Mouse (Mus musculus): ENCODE measurements around the gene Socs2. TPM values are rescaled to one million over a fixed set of nuclear protein-coding genes. Genes with fewer than 3 reads are reported as not detected.

Gene Socs2
- polyA plus RNA-seq, 1 experiment from 2014 or later = 139 TPM

- Histone ChIP-seq H3K27ac (replicated peaks) (no peak overlapping the region), H3K36me3 (no peaks in the 10 kb centered on the region), H3K27me3 (0 out of 2 replicates have a peak, but pooled peaks cover 6% of the 10 kb centered on the region), H3K9me3 (no peaks in the 10 kb centered on the region), H3K9ac (no peak overlapping the region), H3K4me1 (replicated peaks) (peaks cover 19% of the 10 kb centered on the region), H3K4me2 (no peak overlapping the region), H3K4me3 (no peak overlapping the region)
- ATAC-seq (ENCODE audit: low read depth) = no peak
- WGBS = 67% methylated on average over 6 of the region's 6 CpGs
These were observed 1.7 kb upstream of the Socs2 start for GRCm38 (mm10) chr10:95418631-95419030.

- under 1% methylated on average over 25 of the region's 25 CpGs for WGBS
- Histone ChIP-seq H3K27me3 (0 out of 2 replicates have a peak, but pooled peaks cover 6% of the 10 kb centered on the region), H3K4me3 (peak overlapping the region; percentile 87), H3K4me2 (peak overlapping the region; percentile 89), H3K9ac (peak overlapping the region; percentile 94), H3K36me3 (no peaks in the 10 kb centered on the region), H3K9me3 (no peaks in the 10 kb centered on the region), H3K4me1 (replicated peaks) (peaks cover 20% of the 10 kb centered on the region), H3K27ac (replicated peaks) (peak overlapping the region; percentile 95)
- no peak for ATAC-seq (ENCODE audit: low read depth)
These were observed 686 bp upstream of the Socs2 start for GRCm38 (mm10) chr10:95417496-95418236.

- peaks cover 24% of the 10 kb centered on the region for H3K4me1 ChIP-seq (replicated peaks)
- ATAC-seq (ENCODE audit: low read depth) = peak; percentile 18
- peak overlapping the region; percentile 95 for H3K27ac ChIP-seq (replicated peaks)
- H3K9ac ChIP-seq = peak overlapping the region; percentile 94
- H3K9me3 ChIP-seq = no peaks in the 10 kb centered on the region
- H3K36me3 ChIP-seq = 0 out of 2 replicates have a peak, but pooled peaks cover 3% of the 10 kb centered on the region
- peak overlapping the region; percentile 89 for H3K4me2 ChIP-seq
- H3K27me3 ChIP-seq = 0 out of 2 replicates have a peak, but pooled peaks cover 6% of the 10 kb centered on the region
- H3K4me3 ChIP-seq = peak overlapping the region; percentile 87
- WGBS = 0% methylated on average over 31 of the region's 34 CpGs
These were observed 657 bp downstream of the Socs2 start for GRCm38 (mm10) chr10:95416361-95416684.

GRCm38 (mm10) chr10:95415533-95416360, 1.2 kb downstream of the Socs2 start:
- H3K9me3 ChIP-seq = no peaks in the 10 kb centered on the region
- H3K4me3 ChIP-seq = peak overlapping the region; percentile 87
- H3K9ac ChIP-seq = peak overlapping the region; percentile 94
- peak overlapping the region; percentile 95 for H3K27ac ChIP-seq (replicated peaks)
- WGBS = under 1% methylated on average over 62 of the region's 65 CpGs
- peak; percentile 21 for ATAC-seq (ENCODE audit: low read depth)
- peaks cover 28% of the 10 kb centered on the region for H3K4me1 ChIP-seq (replicated peaks)
- 0 out of 2 replicates have a peak, but pooled peaks cover 6% of the 10 kb centered on the region for H3K27me3 ChIP-seq
- H3K36me3 ChIP-seq = 0 out of 2 replicates have a peak, but pooled peaks cover 8% of the 10 kb centered on the region
- peak overlapping the region; percentile 89 for H3K4me2 ChIP-seq

- Histone ChIP-seq H3K27ac (replicated peaks) (peak overlapping the region; percentile 95), H3K4me3 (peak overlapping the region; percentile 87), H3K4me1 (replicated peaks) (peaks cover 34% of the 10 kb centered on the region), H3K36me3 (peaks cover 12% of the 10 kb centered on the region; the same call in 1 of the 2 replicates), H3K9me3 (no peaks in the 10 kb centered on the region), H3K27me3 (peaks cover 6% of the 10 kb centered on the region; the same call in 1 of the 2 replicates), H3K4me2 (peak overlapping the region; percentile 89), H3K9ac (peak overlapping the region; percentile 94)
- 0% methylated on average over 15 of the region's 15 CpGs for WGBS
- peak; percentile 4 for ATAC-seq (ENCODE audit: low read depth)
These were observed 1.8 kb downstream of the Socs2 start for GRCm38 (mm10) chr10:95415159-95415532.

- ATAC-seq (ENCODE audit: low read depth) = 0 out of 2 replicates have a peak, but pooled peaks have one; percentile 10
- H3K27ac ChIP-seq (replicated peaks) = peak overlapping the region; percentile 95
- H3K36me3 ChIP-seq = peaks cover 12% of the 10 kb centered on the region; the same call in 1 of the 2 replicates
- H3K4me1 ChIP-seq (replicated peaks) = peaks cover 38% of the 10 kb centered on the region
- H3K4me2 ChIP-seq = peak overlapping the region; percentile 89
- WGBS = under 1% methylated on average over 65 of the region's 65 CpGs
- H3K27me3 ChIP-seq = peaks cover 6% of the 10 kb centered on the region; the same call in 1 of the 2 replicates
- H3K4me3 ChIP-seq = peak overlapping the region; percentile 87
- H3K9ac ChIP-seq = peak overlapping the region; percentile 94
- no peaks in the 10 kb centered on the region for H3K9me3 ChIP-seq
These were observed 2.4 kb downstream of the Socs2 start for GRCm38 (mm10) chr10:95414316-95415158.

GRCm38 (mm10) chr10:95411139-95411538, 5.8 kb downstream of the Socs2 start:
- Histone ChIP-seq H3K4me1 (replicated peaks) (peaks cover 50% of the 10 kb centered on the region), H3K27me3 (peaks cover 3% of the 10 kb centered on the region; the same call in 1 of the 2 replicates), H3K4me3 (no peak overlapping the region), H3K4me2 (peak overlapping the region; percentile 7; the same call in 1 of the 2 replicates), H3K9ac (no peak overlapping the region), H3K36me3 (peaks cover 19% of the 10 kb centered on the region), H3K27ac (replicated peaks) (no peak overlapping the region), H3K9me3 (no peaks in the 10 kb centered on the region)
- 71% methylated on average over 9 of the region's 9 CpGs for WGBS
- no peak for ATAC-seq (ENCODE audit: low read depth)

- ATAC-seq (ENCODE audit: low read depth) = no peak
- Histone ChIP-seq H3K4me1 (replicated peaks) (peaks cover 50% of the 10 kb centered on the region), H3K4me3 (no peak overlapping the region), H3K9ac (no peak overlapping the region), H3K27me3 (peaks cover 3% of the 10 kb centered on the region; the same call in 1 of the 2 replicates), H3K27ac (replicated peaks) (no peak overlapping the region), H3K36me3 (peaks cover 19% of the 10 kb centered on the region), H3K9me3 (no peaks in the 10 kb centered on the region), H3K4me2 (peak overlapping the region; percentile 7; the same call in 1 of the 2 replicates)
- WGBS = 80% methylated on average over 7 of the region's 7 CpGs
These were observed 6.3 kb downstream of the Socs2 start for GRCm38 (mm10) chr10:95410709-95411108.

- Histone ChIP-seq H3K9me3 (no peaks in the 10 kb centered on the region), H3K4me2 (0 out of 2 replicates have a peak overlapping the region, but pooled peaks have one; percentile 7), H3K4me1 (replicated peaks) (peaks cover 50% of the 10 kb centered on the region), H3K27me3 (peaks cover 3% of the 10 kb centered on the region; the same call in 1 of the 2 replicates), H3K36me3 (peaks cover 19% of the 10 kb centered on the region), H3K9ac (no peak overlapping the region), H3K4me3 (no peak overlapping the region), H3K27ac (replicated peaks) (no peak overlapping the region)
- WGBS = 88% methylated on average over 4 of the region's 4 CpGs
- no peak for ATAC-seq (ENCODE audit: low read depth)
These were observed 6.8 kb downstream of the Socs2 start for GRCm38 (mm10) chr10:95410209-95410608.

- ATAC-seq (ENCODE audit: low read depth) = no peak
- peaks cover 44% of the 10 kb centered on the region for H3K4me1 ChIP-seq (replicated peaks)
- no peak overlapping the region for H3K4me2 ChIP-seq
- H3K27me3 ChIP-seq = peaks cover 3% of the 10 kb centered on the region; the same call in 1 of the 2 replicates
- no peaks in the 10 kb centered on the region for H3K9me3 ChIP-seq
- WGBS = 82% methylated on average over 7 of the region's 7 CpGs
- no peak overlapping the region for H3K9ac ChIP-seq
- H3K36me3 ChIP-seq = peaks cover 19% of the 10 kb centered on the region
- H3K27ac ChIP-seq (replicated peaks) = no peak overlapping the region
- no peak overlapping the region for H3K4me3 ChIP-seq
These were observed 7.8 kb downstream of the Socs2 start for GRCm38 (mm10) chr10:95409149-95409548.

GRCm38 (mm10) chr10:95408487-95408886, 8.5 kb downstream of the Socs2 start:
- peaks cover 3% of the 10 kb centered on the region; the same call in 1 of the 2 replicates for H3K27me3 ChIP-seq
- H3K9me3 ChIP-seq = no peaks in the 10 kb centered on the region
- WGBS = 83% methylated on average over 9 of the region's 9 CpGs
- H3K4me3 ChIP-seq = no peak overlapping the region
- H3K36me3 ChIP-seq = peaks cover 19% of the 10 kb centered on the region
- peaks cover 37% of the 10 kb centered on the region for H3K4me1 ChIP-seq (replicated peaks)
- H3K27ac ChIP-seq (replicated peaks) = no peak overlapping the region
- H3K9ac ChIP-seq = no peak overlapping the region
- no peak overlapping the region for H3K4me2 ChIP-seq
- ATAC-seq (ENCODE audit: low read depth) = no peak
